Mouse (Mus musculus) neural tube, embryonic 11.5 days (tissue): ENCODE measurements around the gene Yjefn3. TPM values are rescaled to one million over a fixed set of nuclear protein-coding genes. Genes with fewer than 3 reads are reported as not detected.
A peak's percentile ranks its signal among the peaks of the same experiment; 100 is the strongest.

Source experiments
- ATAC-seq: fragments of 200-750 bp; cut with Nextera tagmentation; 2 replicates; pipeline ENCODE4 v1.8.0; 2017; ENCODE audit warnings: moderate number of reproducible peaks, mild to moderate bottlenecking, moderate TSS enrichment, moderate library complexity; ENCODE audit not compliant: insufficient read depth, low FRiP score, low TSS enrichment
- DNase-seq: peaks from one replicate; pipeline ENCODE4 v3.0.0-alpha.2; 2015; ENCODE audit warnings: low spot score
- H3K27ac ChIP-seq: fragments of 300-500 bp; sonication (generic); 2 replicates; pipeline ENCODE4 v1.5.1; 2014; ENCODE audit warnings: low read depth, mild to moderate bottlenecking, low read length
- H3K27me3 ChIP-seq: fragments of 300-500 bp; sonication (generic); 2 replicates; pipeline ENCODE4 v1.6.1; 2014; ENCODE audit warnings: mild to moderate bottlenecking, low read length, mixed read lengths; ENCODE audit not compliant: control insufficient read depth, insufficient read depth
- H3K36me3 ChIP-seq: fragments of 300-500 bp; sonication (generic); 2 replicates; pipeline ENCODE4 v1.6.1; 2014; ENCODE audit warnings: mild to moderate bottlenecking, low read length, moderate library complexity, mixed read lengths; ENCODE audit not compliant: control insufficient read depth, insufficient read depth
- H3K4me1 ChIP-seq: fragments of 300-500 bp; sonication (generic); 2 replicates; pipeline ENCODE4 v1.6.1; 2014; ENCODE audit warnings: low read length, mixed read lengths; ENCODE audit not compliant: control insufficient read depth, insufficient read depth
- H3K4me2 ChIP-seq: fragments of 300-500 bp; sonication (generic); 2 replicates; pipeline ENCODE4 v1.6.1; 2014; ENCODE audit warnings: low read depth, mild to moderate bottlenecking, moderate library complexity
- H3K4me3 ChIP-seq: fragments of 300-500 bp; sonication (generic); 2 replicates; pipeline ENCODE4 v1.5.1; 2014; ENCODE audit warnings: low read depth, low read length
- H3K9ac ChIP-seq: fragments of 300-500 bp; sonication (generic); 2 replicates; pipeline ENCODE4 v1.6.1; 2014; ENCODE audit warnings: mild to moderate bottlenecking, low read length
- H3K9me3 ChIP-seq: fragments of 300-500 bp; sonication (generic); 2 replicates; pipeline ENCODE4 v1.6.1; 2016; ENCODE audit warnings: low read length; ENCODE audit not compliant: control insufficient read depth
- WGBS: fragments of 180-500 bp; shearing (Covaris S2); extraction: QIAGEN DNeasy Blood & Tissue Kit; methylation state at CpG from one replicate; pipeline ENCODE4 v1.1.7; 2014; 5-methylcytosine and 5-hydroxymethylcytosine counted together
- polyA plus RNA-seq: library from polyadenylated mRNA; unstranded; fragments of >200 nt; fragmentation: Nextera tagmentation; extraction: Ambion mirVana; gene quantifications from 2 replicates; pipeline ENCODE4 v1.2.1, GENCODE M21; 2014

Yjefn3 gene
- polyA plus RNA-seq, 1 experiment from 2014 or later = 5.0 TPM

DNA sequence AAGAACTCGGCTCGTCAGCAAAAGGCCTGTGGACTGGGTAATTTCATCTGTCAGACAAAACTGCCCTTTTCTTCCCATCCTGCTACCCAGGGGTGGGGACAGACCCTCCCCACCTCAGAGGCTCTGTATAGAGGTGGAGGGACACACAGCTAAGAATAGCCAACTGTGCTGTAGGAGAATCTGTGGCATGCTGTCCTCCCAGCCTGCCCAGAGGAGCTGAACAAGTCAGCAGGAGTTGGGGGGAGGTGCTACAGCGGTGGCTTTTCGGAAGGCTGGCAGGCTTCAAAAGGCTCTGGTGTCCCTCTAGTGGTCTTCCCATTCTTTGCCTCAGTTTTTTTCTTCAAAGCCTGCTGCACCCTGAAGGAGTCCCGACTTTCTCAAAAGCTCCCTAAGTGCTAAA lies 13.2 kb upstream of the Yjefn3 start:
- Histone ChIP-seq H3K9ac (no peak overlapping the region), H3K36me3 (peaks cover 20% of the 10 kb centered on the region), H3K27ac (no peak overlapping the region), H3K27me3 (no peaks in the 10 kb centered on the region), H3K9me3 (no peaks in the 10 kb centered on the region), H3K4me3 (no peak overlapping the region), H3K4me1 (peaks cover 5% of the 10 kb centered on the region; the same call in 1 of the 2 replicates), H3K4me2 (no peak overlapping the region)
- no peak for ATAC-seq
- DNase-seq = no peak
- WGBS = 65% methylated on average over 5 of the region's 5 CpGs

GRCm38 (mm10) chr8:69914526-69914925 lies 12.0 kb upstream of the Yjefn3 start:
- Histone ChIP-seq H3K27ac (no peak overlapping the region), H3K9ac (no peak overlapping the region), H3K36me3 (peaks cover 24% of the 10 kb centered on the region), H3K4me1 (no peaks in the 10 kb centered on the region), H3K4me3 (no peak overlapping the region), H3K9me3 (no peaks in the 10 kb centered on the region), H3K4me2 (no peak overlapping the region), H3K27me3 (no peaks in the 10 kb centered on the region)
- ATAC-seq (no peak), DNase-seq (no peak)
- 87% methylated on average over 4 of the region's 4 CpGs for WGBS

- H3K9me3 ChIP-seq = no peaks in the 10 kb centered on the region
- DNase-seq = no peak
- H3K4me2 ChIP-seq = no peak overlapping the region
- H3K27ac ChIP-seq = no peak overlapping the region
- H3K9ac ChIP-seq = no peak overlapping the region
- H3K36me3 ChIP-seq = peaks cover 26% of the 10 kb centered on the region
- H3K4me1 ChIP-seq = no peaks in the 10 kb centered on the region
- WGBS = 88% methylated on average over 12 of the region's 12 CpGs
- H3K4me3 ChIP-seq = no peak overlapping the region
- no peak for ATAC-seq
- H3K27me3 ChIP-seq = no peaks in the 10 kb centered on the region
Measured at GRCm38 (mm10) chr8:69912478-69913074, 10.1 kb upstream of the Yjefn3 start.

- ATAC-seq = no peak
- Histone ChIP-seq H3K4me2 (no peak overlapping the region), H3K4me1 (no peaks in the 10 kb centered on the region), H3K27me3 (no peaks in the 10 kb centered on the region), H3K4me3 (no peak overlapping the region), H3K27ac (no peak overlapping the region), H3K9ac (no peak overlapping the region), H3K36me3 (peaks cover 25% of the 10 kb centered on the region), H3K9me3 (no peaks in the 10 kb centered on the region)
- WGBS = 91% methylated on average over 13 of the region's 13 CpGs
- no peak for DNase-seq
Measured at GRCm38 (mm10) chr8:69911917-69912316, 9.4 kb upstream of the Yjefn3 start.

DNA sequence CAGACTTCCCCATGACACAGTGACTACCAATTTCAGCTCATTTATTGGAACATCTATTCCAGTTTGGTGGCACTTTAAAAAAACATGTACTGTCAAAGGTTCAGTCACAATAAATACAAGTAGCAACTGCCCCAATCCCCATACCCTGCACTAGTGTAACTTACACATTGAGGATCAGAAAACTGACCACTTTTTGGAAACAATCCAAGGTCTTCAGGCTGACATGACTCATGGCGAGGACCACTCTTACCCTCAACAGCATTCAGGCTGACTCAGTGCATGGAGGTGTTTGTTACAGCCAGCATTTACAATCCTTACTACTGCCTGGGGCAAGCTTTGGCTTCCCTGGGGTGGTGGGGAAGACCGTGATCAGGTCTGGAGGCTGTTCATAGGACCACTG lies 4.6 kb upstream of the Yjefn3 start:
- peaks cover 9% of the 10 kb centered on the region; the same call in 1 of the 2 replicates for H3K4me1 ChIP-seq
- no peaks in the 10 kb centered on the region for H3K27me3 ChIP-seq
- peaks cover 12% of the 10 kb centered on the region for H3K36me3 ChIP-seq
- H3K4me3 ChIP-seq = no peak overlapping the region
- DNase-seq (no peak), ATAC-seq (no peak)
- no peaks in the 10 kb centered on the region for H3K9me3 ChIP-seq
- no peak overlapping the region for H3K4me2 ChIP-seq
- WGBS = 93% methylated on average over 2 of the region's 2 CpGs
- H3K27ac ChIP-seq = no peak overlapping the region
- no peak overlapping the region for H3K9ac ChIP-seq

DNA sequence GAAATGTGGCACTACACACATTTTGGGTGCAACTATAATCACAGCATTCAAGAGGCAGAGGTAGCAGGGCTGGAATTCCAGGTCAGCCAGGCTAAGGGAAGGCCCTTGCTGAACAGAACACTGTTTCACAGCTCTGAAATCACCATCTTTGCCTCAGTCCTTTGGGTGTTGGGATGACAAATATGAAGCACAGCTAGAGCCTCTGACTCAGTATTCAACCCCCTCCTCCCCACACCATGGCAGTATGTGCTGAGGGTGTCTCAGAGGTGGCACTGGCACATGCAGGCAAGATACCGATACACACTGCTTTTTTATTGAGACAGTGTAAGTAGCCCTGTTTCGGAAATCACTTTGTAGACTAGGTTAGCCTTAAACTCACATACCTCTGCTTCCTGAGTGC lies 3.7 kb upstream of the Yjefn3 start:
- Histone ChIP-seq H3K4me2 (no peak overlapping the region), H3K27me3 (no peaks in the 10 kb centered on the region), H3K27ac (no peak overlapping the region), H3K9me3 (no peaks in the 10 kb centered on the region), H3K4me3 (no peak overlapping the region), H3K4me1 (peaks cover 14% of the 10 kb centered on the region; the same call in 1 of the 2 replicates), H3K36me3 (peaks cover 7% of the 10 kb centered on the region), H3K9ac (no peak overlapping the region)
- WGBS = 91% methylated on average over 2 of the region's 2 CpGs
- ATAC-seq (no peak), DNase-seq (no peak)

- H3K27me3 ChIP-seq = no peaks in the 10 kb centered on the region
- H3K4me2 ChIP-seq = peak overlapping the region; percentile 90; the same call in 1 of the 2 replicates
- DNase-seq (no peak), ATAC-seq (no peak)
- no peaks in the 10 kb centered on the region; the same call in none of the 2 replicates for H3K36me3 ChIP-seq
- no peak overlapping the region for H3K27ac ChIP-seq
- peaks cover 22% of the 10 kb centered on the region for H3K4me1 ChIP-seq
- WGBS = 86% methylated on average over 8 of the region's 8 CpGs
- H3K4me3 ChIP-seq = no peak overlapping the region
- no peaks in the 10 kb centered on the region for H3K9me3 ChIP-seq
- H3K9ac ChIP-seq = no peak overlapping the region
Measured at GRCm38 (mm10) chr8:69904096-69904495, 1.6 kb upstream of the Yjefn3 start.

DNA sequence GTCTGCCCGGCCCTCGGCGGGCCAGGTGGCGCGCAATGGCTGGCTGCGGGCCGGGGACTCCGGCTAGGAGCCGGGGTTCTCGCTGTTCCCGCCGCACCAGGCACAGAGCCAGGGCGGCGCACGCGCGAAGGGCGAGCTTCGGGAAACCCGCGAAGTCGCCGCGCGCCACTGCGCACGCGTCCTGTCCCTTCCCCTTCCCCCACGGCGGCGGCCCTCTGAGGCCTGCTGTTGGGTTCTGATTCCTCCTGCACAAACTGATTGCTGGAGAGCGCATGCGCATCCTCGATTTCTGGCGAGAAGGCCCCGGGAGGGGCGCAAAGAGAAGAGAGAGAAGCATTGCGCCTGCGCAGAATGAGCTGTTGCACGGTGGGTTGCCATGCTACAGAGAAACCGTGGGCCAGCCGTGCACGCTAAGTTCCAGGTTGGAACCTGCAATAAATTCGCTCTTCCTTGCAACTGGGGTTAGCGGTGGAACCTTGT lies 591 bp upstream of the Yjefn3 start:
- peak overlapping the region; percentile 72; the same call in 1 of the 2 replicates for H3K27ac ChIP-seq
- H3K4me1 ChIP-seq = peaks cover 23% of the 10 kb centered on the region
- H3K4me3 ChIP-seq = peak overlapping the region; percentile 71
- H3K9me3 ChIP-seq = no peaks in the 10 kb centered on the region
- H3K4me2 ChIP-seq = peak overlapping the region; percentile 90
- DNase-seq = peak; percentile 99
- H3K9ac ChIP-seq = peak overlapping the region; percentile 72
- ATAC-seq = peak; percentile 82
- H3K27me3 ChIP-seq = no peaks in the 10 kb centered on the region
- H3K36me3 ChIP-seq = no peaks in the 10 kb centered on the region
- WGBS = under 1% methylated on average over 45 of the region's 45 CpGs

GRCm38 (mm10) chr8:69901484-69902162 lies 889 bp downstream of the Yjefn3 start:
- Histone ChIP-seq H3K9ac (peak overlapping the region; percentile 73), H3K4me1 (peaks cover 25% of the 10 kb centered on the region)

More at GRCm38 (mm10) chr8:69901484-69902162, 889 bp downstream of the Yjefn3 start:
- Histone ChIP-seq H3K27me3 (no peaks in the 10 kb centered on the region), H3K4me2 (peak overlapping the region; percentile 90), H3K36me3 (no peaks in the 10 kb centered on the region), H3K9me3 (no peaks in the 10 kb centered on the region), H3K27ac (peak overlapping the region; percentile 69), H3K4me3 (peak overlapping the region; percentile 71)
- 2% methylated on average over 41 of the region's 41 CpGs for WGBS
- DNase-seq (peak; percentile 95), ATAC-seq (peak; percentile 67)
